Mouse (Mus musculus): ENCODE results near the gene Selenov.

DNA sequence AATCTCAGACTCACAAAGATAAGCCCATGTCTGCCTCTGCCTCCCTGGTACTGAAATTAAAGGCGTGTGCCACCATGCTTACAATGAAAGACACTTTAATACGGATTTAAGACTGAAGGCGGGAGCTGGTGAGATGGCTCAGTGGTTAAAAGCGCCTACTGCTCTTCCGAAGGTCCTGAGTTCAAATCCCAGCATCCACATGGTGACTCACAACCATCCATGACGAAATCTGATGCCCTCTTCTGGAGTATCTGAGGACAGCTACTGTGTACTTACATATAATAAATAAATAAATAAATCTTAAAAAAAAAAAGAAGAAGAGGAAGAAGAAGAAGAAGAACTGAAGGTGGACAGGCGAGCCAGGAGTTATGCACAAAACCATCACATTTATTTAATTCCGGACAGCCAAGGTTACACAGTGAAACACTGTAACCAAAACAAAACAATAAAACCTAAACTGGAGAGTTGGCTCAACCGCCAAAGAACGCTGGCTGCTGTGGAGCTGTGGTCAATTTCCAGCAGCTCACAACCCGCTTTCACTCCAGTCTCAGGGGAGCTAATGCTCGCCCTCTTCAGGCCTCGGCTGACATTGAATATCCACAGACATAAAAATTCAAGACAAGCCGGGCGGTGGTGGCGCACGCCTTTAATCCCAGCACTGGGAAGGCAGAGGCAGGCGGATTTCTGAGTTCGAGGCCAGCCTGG lies 48.4 kb upstream of the Selenov start:
- TF ChIP-seq POLR2A (IDR thresholded peaks at IDR 0.05; ENCODE audit: insufficient read length, low read depth) (no peak), MAX (IDR thresholded peaks at IDR 0.05; ENCODE audit: low read depth) (no peak), USF1 (IDR thresholded peaks at IDR 0.05; ENCODE audit: low read depth) (no peak), TCF12 (IDR thresholded peaks at IDR 0.05; ENCODE audit: insufficient read depth, poor library complexity, severe bottlenecking) (no peak), POLR2AphosphoS2 (IDR thresholded peaks at IDR 0.05; ENCODE audit: insufficient read length, low read depth) (no peak)
